Mouse (Mus musculus): ENCODE results near the gene Zar1l.
"Not testable (repeated sequence)": the region's sequence is repeated elsewhere in the genome, so short reads cannot be mapped to it uniquely, and the experiment has no call there.

Zar1l gene

DNA sequence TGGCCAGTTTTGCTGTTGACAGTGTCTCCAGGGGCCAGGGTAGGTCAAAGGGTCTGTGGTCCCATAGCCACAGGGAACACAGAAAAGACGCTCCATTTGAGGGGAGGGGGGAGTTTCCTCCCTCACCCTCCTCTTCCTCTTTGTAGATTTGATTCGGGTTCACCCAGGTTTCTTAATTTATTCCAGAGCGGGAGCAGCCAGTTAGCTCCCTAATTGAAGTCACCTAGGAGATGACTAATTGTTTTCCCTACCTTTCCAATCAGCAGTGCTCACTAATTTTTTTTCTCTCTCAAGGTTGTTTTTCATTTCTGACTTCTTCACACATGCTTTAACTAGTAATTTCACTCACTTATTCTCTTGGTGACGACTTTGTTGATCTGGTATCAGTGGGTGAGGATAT, at the start of gene Zar1l:
TSS of gene Zar1l (minus strand) at position 101 of the 400 bp plus-strand sequence.
- DNase-seq (ENCODE audit: low read depth, low spot score) = no peak

DNA sequence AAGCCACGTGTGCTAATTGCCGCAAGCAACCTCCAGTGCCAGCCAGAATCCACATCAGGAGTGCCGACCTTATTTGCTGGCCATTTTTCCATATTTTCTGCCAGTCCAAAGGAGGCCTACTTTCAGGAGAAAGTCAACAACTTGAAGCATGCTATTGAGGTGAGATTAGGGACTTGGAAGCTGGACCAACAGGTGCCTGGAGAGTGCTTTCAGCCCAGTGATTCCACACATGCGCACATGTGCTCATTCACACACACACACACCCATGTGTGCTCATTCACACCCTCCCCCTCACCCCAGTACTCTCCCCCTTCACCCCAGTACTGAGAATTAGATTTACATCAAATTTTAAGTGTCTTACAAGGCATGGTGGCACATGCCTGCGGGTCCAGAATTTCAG, 49.0 kb upstream of the Zar1l start:
- no peak for DNase-seq (ENCODE audit: low read depth, low spot score)

- DNase-seq (ENCODE audit: low read depth, low spot score) = no peak
Measured at GRCm38 (mm10) chr5:150566226-150566625, 48.3 kb upstream of the Zar1l start.

DNA sequence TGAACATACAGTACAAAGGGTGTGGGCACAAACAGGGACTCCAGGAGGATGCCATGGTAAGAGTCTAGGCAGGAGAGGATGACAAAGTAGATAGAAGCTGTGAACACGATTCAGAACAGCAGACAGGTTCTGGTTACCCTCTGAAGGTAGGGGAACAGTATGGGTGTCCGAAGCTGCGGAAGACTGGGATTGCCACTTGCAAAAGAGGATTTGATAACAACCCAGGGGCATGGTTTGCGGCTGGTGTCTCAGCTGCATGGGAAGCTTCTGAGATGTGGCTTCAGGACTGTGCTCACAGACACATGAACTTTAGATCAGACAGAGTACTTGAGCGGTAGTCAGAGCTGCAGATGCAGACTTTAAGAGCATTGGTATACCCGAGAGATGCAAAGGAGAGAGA, 46.5 kb upstream of the Zar1l start:
- DNase-seq (ENCODE audit: low read depth, low spot score) = no peak

DNA sequence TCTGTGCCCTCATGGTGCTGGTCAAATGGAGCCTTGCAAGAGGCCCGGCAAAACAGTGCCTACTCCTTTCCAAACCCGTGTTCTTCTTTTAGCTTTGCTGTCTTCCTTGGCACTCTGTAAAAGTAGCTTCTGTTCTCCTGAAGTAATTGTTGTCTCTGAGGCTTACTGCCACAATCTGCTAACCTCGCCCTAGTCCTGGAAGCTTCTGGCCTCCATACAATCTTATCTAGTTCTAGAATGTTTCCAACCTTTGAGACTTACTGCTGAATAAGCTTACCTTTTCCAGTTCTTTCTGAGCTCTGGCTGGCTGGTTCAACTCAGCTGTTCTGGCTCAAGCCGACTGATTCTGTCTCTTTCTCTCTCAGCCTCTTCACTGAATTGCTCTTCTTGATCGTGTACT, 43.8 kb upstream of the Zar1l start:
- DNase-seq (ENCODE audit: low read depth, low spot score) = no peak

GRCm38 (mm10) chr5:150561376-150561775, 43.4 kb upstream of the Zar1l start:
- DNase-seq (ENCODE audit: low read depth, low spot score) = no peak

DNA sequence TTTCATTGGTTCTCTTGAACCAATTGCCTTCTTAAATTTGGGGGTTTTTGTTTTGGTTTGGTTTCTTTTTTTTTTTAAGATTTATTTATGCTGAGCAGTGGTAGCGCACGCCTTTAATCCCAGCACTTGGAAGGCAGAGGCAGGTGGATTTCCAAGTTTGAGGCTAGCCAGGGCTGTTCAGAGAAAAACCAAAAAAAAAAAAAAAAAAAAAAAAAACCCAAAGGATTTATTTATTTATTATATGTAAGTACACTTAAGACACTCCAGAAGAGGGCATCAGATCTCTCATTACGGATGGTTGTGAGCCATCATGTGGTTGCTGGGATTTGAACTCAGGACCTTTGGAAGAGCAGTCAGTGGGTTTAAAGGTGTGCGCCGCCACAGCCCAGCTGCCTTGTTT, 42.9 kb upstream of the Zar1l start:
- no peak for DNase-seq (ENCODE audit: low read depth, low spot score)

GRCm38 (mm10) chr5:150559519-150560103, 41.6 kb upstream of the Zar1l start:
- no peak for DNase-seq (ENCODE audit: low read depth, low spot score)

DNA sequence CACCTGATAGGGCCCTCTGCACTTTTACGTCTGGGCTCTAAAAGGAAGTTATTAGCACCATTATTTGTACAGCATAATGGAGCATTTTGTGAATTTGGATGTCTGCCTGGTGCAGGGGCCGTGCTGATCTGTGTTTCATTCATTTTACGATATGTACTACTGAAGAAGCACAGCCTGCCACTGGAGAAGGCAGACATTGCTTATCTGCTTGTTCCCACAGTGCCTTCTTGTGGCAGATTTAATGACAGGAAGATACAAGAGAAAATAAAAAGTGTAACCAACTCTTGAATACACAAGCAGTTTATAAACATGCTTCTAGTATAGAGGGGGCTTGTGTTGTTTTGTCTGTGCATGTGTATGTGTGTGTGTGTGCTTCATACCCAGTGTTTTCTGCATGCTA, 33.7 kb upstream of the Zar1l start:
- no peak for DNase-seq (ENCODE audit: low read depth, low spot score)

DNA sequence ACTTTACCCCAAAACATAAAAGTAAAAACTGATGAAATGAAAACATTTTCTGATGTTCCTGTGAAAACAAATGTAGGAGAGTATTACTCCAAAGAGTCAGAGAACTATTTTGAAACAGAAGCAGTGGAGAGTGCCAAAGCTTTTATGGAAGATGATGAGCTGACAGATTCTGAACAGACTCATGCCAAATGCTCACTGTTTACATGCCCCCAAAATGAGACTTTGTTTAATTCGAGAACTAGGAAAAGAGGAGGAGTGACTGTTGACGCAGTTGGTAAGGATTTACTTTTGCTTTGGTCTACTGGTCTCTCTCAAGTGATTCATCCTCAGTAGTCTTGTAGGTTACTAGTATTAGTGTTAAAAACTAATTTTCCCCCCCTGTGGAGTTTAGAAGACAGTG, 25.2 kb upstream of the Zar1l start:
- DNase-seq (ENCODE audit: low read depth, low spot score) = no peak

GRCm38 (mm10) chr5:150541302-150541701, 23.3 kb upstream of the Zar1l start:
- DNase-seq (ENCODE audit: low read depth, low spot score) = no peak

- no peak for DNase-seq (ENCODE audit: low read depth, low spot score)
Measured at GRCm38 (mm10) chr5:150525239-150525638, 7.3 kb upstream of the Zar1l start.

DNA sequence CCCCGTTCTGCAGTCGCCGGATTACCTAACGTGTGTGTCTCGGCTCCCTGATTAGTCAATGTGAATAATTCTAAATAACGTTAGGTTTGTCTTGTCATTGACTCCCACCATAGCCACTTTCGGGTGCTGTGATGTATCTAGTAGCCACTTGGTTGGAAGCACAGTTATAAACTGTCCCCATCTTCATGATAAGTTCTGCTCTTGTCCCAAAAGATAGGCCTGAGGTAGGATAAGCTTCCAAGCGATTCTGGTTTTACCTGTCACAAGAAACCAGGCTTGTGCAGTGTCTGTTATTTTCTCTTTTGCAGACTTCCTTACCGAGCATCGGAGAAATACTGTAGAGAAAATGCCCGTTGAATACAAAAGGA, 4.9 kb upstream of the Zar1l start:
- no peak for DNase-seq (ENCODE audit: low read depth, low spot score)

DNA sequence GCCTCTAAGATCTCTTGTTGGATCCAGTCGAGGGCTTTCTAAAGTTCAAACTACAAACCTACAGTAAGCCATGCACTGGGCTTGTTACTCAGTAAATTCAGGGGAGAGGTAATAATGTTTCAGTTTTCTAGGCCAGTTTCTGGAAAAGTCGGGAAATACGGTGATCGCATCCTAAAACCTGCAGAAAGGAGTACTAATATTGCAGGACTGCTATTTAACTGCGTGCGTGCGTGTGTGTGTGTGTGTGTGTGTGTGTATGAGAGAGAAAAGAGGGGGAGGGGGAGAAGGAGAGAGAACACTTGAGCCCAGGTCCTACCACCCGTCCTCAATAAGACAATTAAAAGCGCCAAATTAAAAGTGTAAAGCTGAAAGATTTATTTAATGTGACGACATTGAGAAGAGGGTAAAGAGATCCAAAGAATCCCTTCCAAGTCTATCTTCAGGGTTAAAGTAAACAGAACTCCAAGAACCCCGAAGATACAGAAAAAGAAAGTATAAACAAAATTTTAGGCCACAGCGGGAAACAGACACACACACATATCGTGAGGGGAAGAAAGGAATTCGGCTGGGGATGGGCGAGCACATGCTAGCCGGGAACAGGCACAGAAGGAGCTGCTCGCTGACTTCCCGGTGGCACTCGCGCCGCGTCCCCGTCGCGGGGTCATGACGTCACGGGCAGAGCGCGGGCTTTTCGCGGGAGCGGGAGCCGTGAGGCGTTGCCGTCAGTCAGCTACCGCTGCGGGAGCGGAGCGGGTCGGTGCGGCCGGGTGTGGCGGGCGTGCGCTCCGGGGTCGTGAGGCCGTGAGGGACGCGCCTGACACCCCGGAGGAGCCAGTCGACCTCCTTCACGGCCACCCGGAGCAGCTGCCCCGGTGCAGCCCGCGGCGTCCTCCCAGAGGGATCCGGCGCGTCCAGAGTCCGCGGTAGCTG, 4.2 kb upstream of the Zar1l start, which contains the start of gene Brca2:
TSS of gene Brca2 (plus strand) at position 694 of the 930 bp plus-strand sequence.
- DNase-seq (ENCODE audit: low read depth, low spot score) = peak; percentile 72

GRCm38 (mm10) chr5:150519551-150519950, 1.6 kb upstream of the Zar1l start:
- DNase-seq (ENCODE audit: low read depth, low spot score) = no peak

DNA sequence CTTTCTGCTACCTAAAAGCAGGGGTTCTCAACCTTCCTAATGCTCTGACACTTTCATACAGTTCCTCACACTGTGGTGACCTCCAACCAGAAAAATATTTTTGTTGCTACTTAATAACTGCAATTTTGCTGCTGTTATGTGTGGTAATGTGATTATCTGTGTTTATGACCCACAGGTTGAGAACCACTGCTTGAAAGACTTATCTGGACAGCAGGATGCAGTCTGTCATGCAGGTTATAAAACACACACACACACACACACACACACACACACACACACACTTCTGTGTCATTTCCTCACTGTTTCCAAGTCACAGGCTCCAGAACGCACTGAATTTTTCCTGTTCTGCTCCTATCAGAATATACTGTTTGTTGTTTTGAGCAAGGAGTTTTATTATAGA, 3.9 kb downstream of the Zar1l start:
- DNase-seq (ENCODE audit: low read depth, low spot score) = no peak

DNA sequence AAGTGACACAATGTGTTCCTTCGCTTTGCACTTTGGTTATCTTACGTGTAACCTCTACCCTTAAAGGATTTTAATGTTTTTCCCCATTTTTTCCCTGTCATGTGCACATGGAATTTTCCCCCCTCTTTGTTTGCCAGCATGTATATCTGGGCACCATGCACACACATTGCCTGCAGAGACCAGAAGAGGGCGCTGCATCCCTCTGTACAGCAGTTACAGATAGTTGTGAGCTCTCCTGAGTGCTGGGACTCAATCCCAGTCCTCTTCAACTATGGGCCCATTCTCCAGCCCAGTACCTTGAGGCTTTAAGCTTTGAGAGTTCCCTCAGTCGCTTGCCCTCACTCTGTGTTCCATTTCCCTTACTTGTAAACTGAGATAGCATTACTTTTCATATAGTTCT, 4.7 kb downstream of the Zar1l start:
- DNase-seq (ENCODE audit: low read depth, low spot score) = no peak

DNA sequence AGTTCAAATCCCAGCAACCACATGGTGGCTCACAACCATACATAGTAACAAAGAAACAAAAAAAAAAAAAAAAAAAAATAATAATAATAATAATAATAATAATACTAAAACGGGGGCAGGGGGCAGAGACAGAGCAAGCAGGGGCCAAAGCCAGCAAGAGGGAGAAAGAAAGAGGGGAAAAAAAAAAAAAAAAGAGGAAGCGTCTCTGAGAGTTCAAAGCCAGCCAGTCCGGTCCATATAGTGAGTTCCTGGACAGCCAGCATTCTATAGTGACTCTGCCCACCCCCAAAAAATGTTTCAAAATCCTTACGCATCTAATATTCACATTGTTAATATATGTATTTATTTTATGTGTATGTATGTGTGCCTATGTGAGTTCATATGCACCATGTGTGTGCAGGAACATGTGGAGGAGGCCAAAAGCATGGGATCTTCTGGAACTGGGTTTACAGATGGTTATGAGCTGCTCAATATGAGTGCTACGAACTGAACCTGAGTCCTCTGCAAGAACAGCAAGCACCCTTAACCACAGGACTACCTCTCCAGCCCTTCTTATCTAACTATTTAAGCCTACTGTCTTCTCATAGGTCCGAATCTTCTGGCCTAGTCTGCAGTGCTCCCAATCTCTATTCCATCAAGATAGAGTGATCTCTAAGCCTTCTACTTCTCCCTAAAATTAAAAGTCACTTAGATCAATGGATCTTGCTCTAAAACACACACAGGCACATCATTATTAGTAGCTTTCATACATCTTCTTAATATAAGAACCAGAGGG, 7.3 kb downstream of the Zar1l start:
- DNase-seq (ENCODE audit: low read depth, low spot score) = no peak

GRCm38 (mm10) chr5:150495792-150496191, 22.2 kb downstream of the Zar1l start:
- no peak for DNase-seq (ENCODE audit: low read depth, low spot score)

GRCm38 (mm10) chr5:150491573-150492173, 26.3 kb downstream of the Zar1l start:
- not testable (repeated sequence) for DNase-seq (ENCODE audit: low read depth, low spot score)

DNA sequence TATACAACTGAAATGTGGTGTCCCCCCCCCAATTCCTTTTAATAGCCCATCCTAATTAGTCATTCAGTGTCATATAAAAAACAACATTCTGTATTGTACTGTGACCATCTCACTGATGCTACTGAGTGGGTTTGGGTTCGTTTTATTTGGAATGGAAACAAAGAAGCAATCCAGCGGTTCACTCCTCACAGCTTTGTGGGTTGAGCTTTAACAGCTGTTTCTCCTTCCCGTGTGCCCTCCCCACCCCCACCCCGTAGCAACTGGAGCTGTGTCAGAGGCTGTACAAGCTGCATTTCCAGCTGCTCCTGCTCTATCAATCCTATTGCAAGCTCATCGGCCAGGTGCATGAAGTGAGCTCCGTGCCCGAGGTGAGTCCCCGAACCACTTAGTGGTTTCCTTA, 27.1 kb downstream of the Zar1l start:
- no peak for DNase-seq (ENCODE audit: low read depth, low spot score)

DNA sequence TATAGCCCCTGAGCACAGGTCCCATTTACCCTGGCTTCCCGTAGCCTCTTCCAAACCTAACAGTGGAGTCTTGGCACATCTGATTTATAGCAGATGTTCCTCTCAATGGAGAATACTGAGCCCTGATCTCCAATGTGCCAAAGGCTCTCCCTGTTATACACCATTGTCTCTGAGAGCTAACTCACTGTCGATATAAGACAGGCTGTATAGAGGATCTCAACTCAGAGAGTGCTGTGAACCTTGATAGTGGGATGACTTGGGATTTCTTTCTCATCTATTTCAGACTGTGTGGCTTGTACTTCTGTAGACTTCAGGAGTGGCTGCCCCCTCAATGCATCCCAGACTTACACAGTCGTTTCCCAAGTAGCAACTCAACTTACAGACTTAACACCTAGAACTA, 27.7 kb downstream of the Zar1l start:
- no peak for DNase-seq (ENCODE audit: low read depth, low spot score)
